Mouse (Mus musculus) embryonic facial prominence, embryonic 13.5 days (tissue): ENCODE results near the gene Olfr54. TPM values are rescaled to one million over a fixed set of nuclear protein-coding genes. Genes with fewer than 3 reads are reported as not detected.
"Not testable (repeated sequence)": the region's sequence is repeated elsewhere in the genome, so short reads cannot be mapped to it uniquely, and the experiment has no call there.

Experiments used
- ATAC-seq: fragments of 200-750 bp; cut with Nextera tagmentation; 2 replicates; pipeline ENCODE4 v1.8.0; 2017; ENCODE audit warnings: low read depth; ENCODE audit not compliant: insufficient number of reproducible peaks, insufficient read depth, low FRiP score, low TSS enrichment
- H3K27ac ChIP-seq: fragments of 300-500 bp; sonication (generic); 2 replicates; pipeline ENCODE4 v1.5.1; 2015; ENCODE audit warnings: moderate library complexity, mild to moderate bottlenecking, inconsistent platforms
- H3K27me3 ChIP-seq: fragments of 300-500 bp; sonication (generic); 2 replicates; pipeline ENCODE4 v1.6.1; 2015; ENCODE audit warnings: mild to moderate bottlenecking, inconsistent platforms
- H3K36me3 ChIP-seq: fragments of 300-500 bp; sonication (generic); 2 replicates; pipeline ENCODE4 v1.6.1; 2015; ENCODE audit warnings: mild to moderate bottlenecking, inconsistent platforms
- H3K4me1 ChIP-seq: fragments of 300-500 bp; sonication (generic); 2 replicates; pipeline ENCODE4 v1.6.1; 2015; ENCODE audit warnings: inconsistent platforms
- H3K4me2 ChIP-seq: fragments of 300-500 bp; sonication (generic); 2 replicates; pipeline ENCODE4 v1.6.1; 2015; ENCODE audit warnings: moderate library complexity, mild to moderate bottlenecking, inconsistent platforms
- H3K4me3 ChIP-seq: fragments of 300-500 bp; sonication (generic); 2 replicates; pipeline ENCODE4 v1.5.1; 2015; ENCODE audit warnings: mild to moderate bottlenecking, inconsistent platforms
- H3K9ac ChIP-seq: fragments of 300-500 bp; sonication (generic); 2 replicates; pipeline ENCODE4 v1.6.1; 2015; ENCODE audit warnings: mild to moderate bottlenecking, inconsistent platforms
- H3K9me3 ChIP-seq: fragments of 300-500 bp; sonication (generic); 2 replicates; pipeline ENCODE4 v1.6.1; 2016; ENCODE audit warnings: inconsistent platforms
- WGBS: fragments of 180-500 bp; shearing (Covaris S2); methylation state at CpG from one replicate; pipeline ENCODE4 v1.1.7; 2015; ENCODE audit warnings: mixed read lengths; 5-methylcytosine and 5-hydroxymethylcytosine counted together
- polyA plus RNA-seq: library from polyadenylated mRNA; unstranded; fragments of >200 nt; fragmentation: Nextera tagmentation; extraction: Ambion mirVana; gene quantifications from 2 replicates; pipeline ENCODE4 v1.2.1, GENCODE M21; 2015

The Olfr54 gene
- polyA plus RNA-seq = not detected in 2 replicates

- Histone ChIP-seq H3K36me3 (no peaks in the 10 kb centered on the region), H3K4me1 (no peaks in the 10 kb centered on the region), H3K27ac (no peak within 1 kb of the TSS), H3K9me3 (no peaks in the 10 kb centered on the region), H3K9ac (no peak within 1 kb of the TSS), H3K4me2 (no peak within 1 kb of the TSS), H3K27me3 (no peaks in the 10 kb centered on the region), H3K4me3 (no peak within 1 kb of the TSS)
- WGBS = 62% methylated on average over 1 of the region's 1 CpGs
- no peak for ATAC-seq
These were observed at the start of gene Olfr54 for GRCm38 (mm10) chr11:51013936-51014335. Gene Olfr54, plus strand, starts transcription at chr11:51014236.

- Histone ChIP-seq H3K4me3 (no peak overlapping the region), H3K27ac (no peak overlapping the region), H3K27me3 (no peaks in the 10 kb centered on the region), H3K4me1 (no peaks in the 10 kb centered on the region), H3K36me3 (no peaks in the 10 kb centered on the region), H3K9ac (no peak overlapping the region), H3K4me2 (no peak overlapping the region), H3K9me3 (no peaks in the 10 kb centered on the region)
- ATAC-seq = no peak
- 77% methylated on average over 2 of the region's 2 CpGs for WGBS
These were observed 49.1 kb upstream of the Olfr54 start for GRCm38 (mm10) chr11:50964886-50965285.

- Histone ChIP-seq H3K4me1 (no peaks in the 10 kb centered on the region), H3K9ac (no peak within 1 kb of the TSS), H3K9me3 (no peaks in the 10 kb centered on the region), H3K4me2 (no peak within 1 kb of the TSS), H3K36me3 (no peaks in the 10 kb centered on the region), H3K27ac (no peak within 1 kb of the TSS), H3K4me3 (no peak within 1 kb of the TSS), H3K27me3 (no peaks in the 10 kb centered on the region)
- 87% methylated on average over 11 of the region's 11 CpGs for WGBS
- ATAC-seq = no peak
These were observed 47.8 kb upstream of the Olfr54 start, which contains the start of gene Olfr1378 for GRCm38 (mm10) chr11:50966230-50966629. Gene Olfr1378, plus strand, starts transcription at chr11:50966530.

GRCm38 (mm10) chr11:50977216-50977615 is 36.8 kb upstream of the Olfr54 start:
- Histone ChIP-seq H3K4me1 (no peaks in the 10 kb centered on the region), H3K9me3 (no peaks in the 10 kb centered on the region), H3K27ac (no peak overlapping the region), H3K4me3 (no peak overlapping the region), H3K9ac (no peak overlapping the region), H3K4me2 (no peak overlapping the region), H3K36me3 (no peaks in the 10 kb centered on the region), H3K27me3 (no peaks in the 10 kb centered on the region)
- 70% methylated on average over 4 of the region's 4 CpGs for WGBS
- no peak for ATAC-seq

- Histone ChIP-seq H3K27me3 (no peaks in the 10 kb centered on the region), H3K36me3 (no peaks in the 10 kb centered on the region), H3K4me1 (no peaks in the 10 kb centered on the region), H3K27ac (no peak within 1 kb of the TSS), H3K9ac (no peak within 1 kb of the TSS), H3K4me2 (no peak within 1 kb of the TSS), H3K9me3 (no peaks in the 10 kb centered on the region), H3K4me3 (no peak within 1 kb of the TSS)
- ATAC-seq = no peak
- WGBS = 68% methylated on average over 5 of the region's 5 CpGs
These were observed 32.4 kb upstream of the Olfr54 start, which contains the start of gene Olfr1377 for GRCm38 (mm10) chr11:50981667-50982066. Gene Olfr1377, plus strand, starts transcription at chr11:50981967.

GRCm38 (mm10) chr11:51003296-51003695 is 10.7 kb upstream of the Olfr54 start, which contains the start of gene Olfr51:
Gene Olfr51, plus strand, starts transcription at chr11:51003596.
- no peaks in the 10 kb centered on the region for H3K27me3 ChIP-seq

GRCm38 (mm10) chr11:51011821-51012220 is 2.2 kb upstream of the Olfr54 start:
- no peak for ATAC-seq
- no peak overlapping the region for H3K4me3 ChIP-seq
- H3K9ac ChIP-seq = no peak overlapping the region
- H3K4me2 ChIP-seq = no peak overlapping the region
- H3K27me3 ChIP-seq = no peaks in the 10 kb centered on the region
- no peaks in the 10 kb centered on the region for H3K36me3 ChIP-seq
- H3K4me1 ChIP-seq = no peaks in the 10 kb centered on the region
- no peaks in the 10 kb centered on the region for H3K9me3 ChIP-seq
- H3K27ac ChIP-seq = no peak overlapping the region
- 71% methylated on average over 5 of the region's 5 CpGs for WGBS

More at GRCm38 (mm10) chr11:51003296-51003695, 10.7 kb upstream of the Olfr54 start, which contains the start of gene Olfr51:
- H3K27ac ChIP-seq = no peak within 1 kb of the TSS
- H3K4me3 ChIP-seq = no peak within 1 kb of the TSS
- 0 out of 2 replicates have a peak, but pooled peaks cover 3% of the 10 kb centered on the region for H3K9me3 ChIP-seq
- 82% methylated on average over 5 of the region's 5 CpGs for WGBS
- H3K4me2 ChIP-seq = no peak within 1 kb of the TSS
- no peak for ATAC-seq
- no peak within 1 kb of the TSS for H3K9ac ChIP-seq
- no peaks in the 10 kb centered on the region for H3K4me1 ChIP-seq
- H3K36me3 ChIP-seq = no peaks in the 10 kb centered on the region

- H3K27me3 ChIP-seq = no peaks in the 10 kb centered on the region
- H3K27ac ChIP-seq = no peak overlapping the region
- H3K4me1 ChIP-seq = no peaks in the 10 kb centered on the region
- no peak for ATAC-seq
- H3K9me3 ChIP-seq = no peaks in the 10 kb centered on the region
- no peak overlapping the region for H3K9ac ChIP-seq
- no peak overlapping the region for H3K4me2 ChIP-seq
- no peaks in the 10 kb centered on the region for H3K36me3 ChIP-seq
- 40% methylated on average over 2 of the region's 2 CpGs for WGBS
- H3K4me3 ChIP-seq = no peak overlapping the region
These were observed 2.3 kb downstream of the Olfr54 start for GRCm38 (mm10) chr11:51016341-51016740.

- 89% methylated on average over 11 of the region's 11 CpGs for WGBS
- not testable (repeated sequence) for H3K9ac ChIP-seq, H3K4me3 ChIP-seq, H3K4me1 ChIP-seq, H3K4me2 ChIP-seq, H3K36me3 ChIP-seq, H3K27me3 ChIP-seq, H3K9me3 ChIP-seq, H3K27ac ChIP-seq, ATAC-seq
These were observed 12.8 kb downstream of the Olfr54 start for GRCm38 (mm10) chr11:51026811-51027210.

GRCm38 (mm10) chr11:51029381-51029780 is 15.3 kb downstream of the Olfr54 start:
- H3K4me3 ChIP-seq, H3K4me1 ChIP-seq, H3K27ac ChIP-seq, ATAC-seq, H3K9me3 ChIP-seq, H3K4me2 ChIP-seq, H3K9ac ChIP-seq, H3K27me3 ChIP-seq, H3K36me3 ChIP-seq: not testable (repeated sequence)
- 71% methylated on average over 8 of the region's 8 CpGs for WGBS

- no peak for ATAC-seq
- Histone ChIP-seq H3K9ac (no peak overlapping the region), H3K4me2 (no peak overlapping the region), H3K27me3 (no peaks in the 10 kb centered on the region), H3K36me3 (no peaks in the 10 kb centered on the region), H3K27ac (no peak overlapping the region), H3K4me1 (no peaks in the 10 kb centered on the region), H3K9me3 (no peaks in the 10 kb centered on the region), H3K4me3 (no peak overlapping the region)
- 76% methylated on average over 2 of the region's 2 CpGs for WGBS
These were observed 16.2 kb downstream of the Olfr54 start for GRCm38 (mm10) chr11:51030225-51030624.

- no peak for ATAC-seq
- no peaks in the 10 kb centered on the region for H3K36me3 ChIP-seq
- no peak overlapping the region for H3K4me2 ChIP-seq
- H3K9me3 ChIP-seq = no peaks in the 10 kb centered on the region
- no peak overlapping the region for H3K4me3 ChIP-seq
- H3K27ac ChIP-seq = no peak overlapping the region
- no peak overlapping the region for H3K9ac ChIP-seq
- H3K27me3 ChIP-seq = no peaks in the 10 kb centered on the region
- no peaks in the 10 kb centered on the region for H3K4me1 ChIP-seq
- 22% methylated on average over 1 of the region's 1 CpGs for WGBS
These were observed 18.8 kb downstream of the Olfr54 start for GRCm38 (mm10) chr11:51032851-51033250.
